Mouse (Mus musculus): ENCODE results near the gene Gna15. TPM values are rescaled to one million over a fixed set of nuclear protein-coding genes. Genes with fewer than 3 reads are reported as not detected.

Gna15 gene
- polyA plus RNA-seq, 1 experiment from 2014 or later = 3.6 TPM

DNA sequence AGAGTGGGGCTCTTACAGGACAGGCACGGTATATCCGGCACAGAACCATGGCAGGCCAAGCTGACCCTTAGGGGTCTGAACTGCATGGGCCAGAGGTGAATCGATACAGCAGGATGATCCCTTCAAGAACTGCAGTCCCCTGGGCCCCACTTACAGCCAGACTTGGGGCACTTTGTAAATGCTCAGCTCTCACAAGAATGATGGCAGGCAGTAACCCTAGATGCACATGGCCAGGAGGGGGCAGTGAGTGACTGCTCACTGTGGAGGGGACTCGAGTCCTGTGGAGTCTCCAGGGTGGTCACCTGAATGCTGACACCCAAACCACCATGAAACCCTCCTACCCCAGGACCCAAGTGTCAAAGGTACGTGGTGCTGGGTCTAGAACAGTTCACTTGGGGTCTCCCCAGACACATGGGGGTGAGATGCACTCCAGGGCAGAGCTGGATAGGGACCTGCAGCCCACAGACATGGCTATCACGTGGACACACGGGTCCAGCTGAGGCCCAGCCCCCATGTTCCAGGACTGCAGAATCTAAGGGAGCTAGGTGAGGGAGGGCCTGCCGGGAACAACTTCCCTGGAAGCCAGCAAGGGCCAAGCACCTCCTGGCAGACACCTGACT, 30.3 kb downstream of the Gna15 start:
- Histone ChIP-seq H3K27me3 (ENCODE audit: control insufficient read depth, insufficient read depth, low read length) (no peaks in the 10 kb centered on the region), H3K4me2 (replicated peaks; ENCODE audit: low read depth, low read length) (no peak overlapping the region), H3K36me3 (ENCODE audit: control insufficient read depth, insufficient read depth, low read length) (peaks cover 42% of the 10 kb centered on the region), H3K4me1 (ENCODE audit: control insufficient read depth, insufficient read depth, low read length) (peaks cover 12% of the 10 kb centered on the region), H3K9me3 (ENCODE audit: control insufficient read depth, low read depth, low read length) (no peaks in the 10 kb centered on the region), H3K4me3 (ENCODE audit: low read depth, low read length) (no peak overlapping the region), H3K27ac (ENCODE audit: low read length) (no peak overlapping the region), H3K9ac (replicated peaks; ENCODE audit: low read depth, low read length) (no peak overlapping the region)
- WGBS = 82% methylated on average over 8 of the region's 8 CpGs
- no peak for ATAC-seq (ENCODE audit: insufficient number of reproducible peaks, insufficient read depth, low FRiP score, low read depth)

DNA sequence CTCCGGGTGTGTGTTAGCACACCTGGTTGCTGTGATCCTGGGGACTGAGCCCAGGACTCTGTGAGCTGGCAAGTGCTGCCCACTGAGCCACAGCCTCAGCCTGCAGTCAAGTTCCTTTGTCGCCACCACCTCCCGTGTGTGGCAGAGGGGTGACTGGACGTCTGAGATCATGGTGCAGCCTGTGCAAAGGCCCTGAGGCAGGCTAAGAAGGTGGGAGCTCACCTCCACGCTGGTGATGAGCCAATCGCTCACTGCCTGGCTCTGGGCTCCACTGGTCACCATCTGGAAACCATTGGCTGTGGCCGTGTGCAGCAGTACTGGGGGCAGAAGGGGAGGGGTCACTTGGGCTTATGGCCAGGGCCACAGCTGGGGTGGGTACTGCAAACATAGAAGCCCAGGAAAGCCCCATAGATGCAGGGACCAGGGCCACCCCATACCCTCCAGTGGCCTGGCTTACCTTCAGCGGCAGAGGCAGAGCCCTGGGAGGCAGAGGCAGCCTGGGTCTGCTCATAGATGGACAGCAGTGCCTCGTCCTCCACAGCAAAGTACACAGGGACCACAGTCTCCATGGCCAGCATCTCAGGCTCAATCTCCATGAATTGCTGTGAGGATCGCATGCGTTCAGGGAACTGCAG, 31.3 kb downstream of the Gna15 start:
- Histone ChIP-seq H3K36me3 (ENCODE audit: control insufficient read depth, insufficient read depth, low read length) (peaks cover 52% of the 10 kb centered on the region), H3K27ac (ENCODE audit: low read length) (no peak overlapping the region), H3K9me3 (ENCODE audit: control insufficient read depth, low read depth, low read length) (no peaks in the 10 kb centered on the region), H3K4me1 (ENCODE audit: control insufficient read depth, insufficient read depth, low read length) (peaks cover 12% of the 10 kb centered on the region), H3K9ac (replicated peaks; ENCODE audit: low read depth, low read length) (no peak overlapping the region), H3K4me3 (ENCODE audit: low read depth, low read length) (no peak overlapping the region), H3K4me2 (replicated peaks; ENCODE audit: low read depth, low read length) (no peak overlapping the region), H3K27me3 (ENCODE audit: control insufficient read depth, insufficient read depth, low read length) (no peaks in the 10 kb centered on the region)
- ATAC-seq (ENCODE audit: insufficient number of reproducible peaks, insufficient read depth, low FRiP score, low read depth) = no peak
- WGBS = 91% methylated on average over 11 of the region's 11 CpGs

DNA sequence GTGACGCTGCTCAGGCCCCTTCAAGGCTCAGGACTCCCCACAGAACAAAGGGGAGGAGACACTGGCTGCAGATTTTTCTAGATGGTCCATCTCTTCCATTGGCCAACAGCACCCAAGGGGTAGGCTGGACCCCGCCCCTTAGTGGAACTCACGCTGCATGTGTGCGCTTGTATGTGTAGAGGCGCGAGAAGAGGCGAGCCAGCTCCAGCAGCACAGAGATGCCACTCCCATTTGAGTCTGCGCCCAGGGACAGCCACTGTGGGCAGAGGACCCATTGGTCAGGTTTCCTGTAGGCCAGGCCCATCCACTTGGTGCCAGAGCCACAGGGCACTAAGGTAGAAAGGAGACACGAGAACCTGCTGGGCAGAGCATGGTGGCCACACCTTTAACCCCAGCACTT, 33.0 kb downstream of the Gna15 start:
- H3K9ac ChIP-seq (replicated peaks; ENCODE audit: low read depth, low read length) = no peak overlapping the region
- no peak overlapping the region for H3K4me3 ChIP-seq (ENCODE audit: low read depth, low read length)
- no peaks in the 10 kb centered on the region for H3K9me3 ChIP-seq (ENCODE audit: control insufficient read depth, low read depth, low read length)
- no peak overlapping the region for H3K27ac ChIP-seq (ENCODE audit: low read length)
- no peaks in the 10 kb centered on the region for H3K27me3 ChIP-seq (ENCODE audit: control insufficient read depth, insufficient read depth, low read length)
- peaks cover 12% of the 10 kb centered on the region for H3K4me1 ChIP-seq (ENCODE audit: control insufficient read depth, insufficient read depth, low read length)
- H3K36me3 ChIP-seq (ENCODE audit: control insufficient read depth, insufficient read depth, low read length) = peaks cover 62% of the 10 kb centered on the region
- WGBS = 90% methylated on average over 9 of the region's 9 CpGs
- no peak for ATAC-seq (ENCODE audit: insufficient number of reproducible peaks, insufficient read depth, low FRiP score, low read depth)
- H3K4me2 ChIP-seq (replicated peaks; ENCODE audit: low read depth, low read length) = no peak overlapping the region

DNA sequence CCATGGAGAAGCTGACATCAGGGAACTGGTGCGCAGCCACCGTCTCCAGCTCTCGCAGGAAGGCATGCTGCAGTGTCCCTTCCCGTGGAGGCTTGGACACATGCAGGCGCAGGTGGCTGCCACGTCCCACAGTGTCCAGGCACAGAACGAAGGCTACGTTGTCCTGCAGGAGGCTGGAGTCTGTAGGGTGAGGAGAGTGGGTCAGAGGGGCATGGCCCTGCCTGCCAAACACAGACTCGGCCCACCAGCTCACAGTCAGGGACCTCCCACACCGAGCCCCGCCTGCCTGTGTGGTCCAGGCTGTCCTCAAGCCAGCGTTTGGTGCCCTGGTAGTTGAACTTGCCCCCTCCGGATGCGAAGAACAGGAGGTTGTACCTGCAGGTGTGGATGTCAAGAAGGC, 34.1 kb downstream of the Gna15 start:
- peaks cover 62% of the 10 kb centered on the region for H3K36me3 ChIP-seq (ENCODE audit: control insufficient read depth, insufficient read depth, low read length)
- WGBS = 77% methylated on average over 14 of the region's 14 CpGs
- H3K27me3 ChIP-seq (ENCODE audit: control insufficient read depth, insufficient read depth, low read length) = no peaks in the 10 kb centered on the region

DNA sequence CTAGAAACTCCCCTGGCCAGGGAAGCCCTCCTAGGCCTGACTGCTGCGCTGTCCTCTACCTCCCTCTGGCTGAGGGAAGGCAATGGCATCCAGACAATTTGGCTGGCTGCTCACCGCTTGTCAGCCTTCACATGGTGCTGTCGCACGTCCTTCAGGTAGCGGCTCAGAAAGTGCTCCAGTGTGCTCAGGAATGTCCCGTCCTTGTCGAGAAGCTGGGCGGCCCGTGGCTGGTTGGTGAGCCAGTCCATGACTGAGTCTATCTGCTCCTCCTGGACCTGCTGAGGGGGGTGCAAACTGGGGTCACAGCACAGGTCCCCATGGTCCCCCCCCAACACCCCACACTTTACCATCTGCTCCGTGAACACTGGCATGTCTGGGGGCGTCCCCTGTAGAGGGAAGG, 35.9 kb downstream of the Gna15 start:
- Histone ChIP-seq H3K27ac (ENCODE audit: low read length) (no peak overlapping the region), H3K4me1 (ENCODE audit: control insufficient read depth, insufficient read depth, low read length) (no peaks in the 10 kb centered on the region), H3K36me3 (ENCODE audit: control insufficient read depth, insufficient read depth, low read length) (peaks cover 61% of the 10 kb centered on the region), H3K4me2 (replicated peaks; ENCODE audit: low read depth, low read length) (no peak overlapping the region), H3K4me3 (ENCODE audit: low read depth, low read length) (no peak overlapping the region), H3K9ac (replicated peaks; ENCODE audit: low read depth, low read length) (no peak overlapping the region), H3K9me3 (ENCODE audit: control insufficient read depth, low read depth, low read length) (no peaks in the 10 kb centered on the region), H3K27me3 (ENCODE audit: control insufficient read depth, insufficient read depth, low read length) (no peaks in the 10 kb centered on the region)
- no peak for ATAC-seq (ENCODE audit: insufficient number of reproducible peaks, insufficient read depth, low FRiP score, low read depth)
- 82% methylated on average over 11 of the region's 11 CpGs for WGBS

More for the DNA sequence above, 34.1 kb downstream of the Gna15 start:
- Histone ChIP-seq H3K9me3 (ENCODE audit: control insufficient read depth, low read depth, low read length) (no peaks in the 10 kb centered on the region), H3K4me3 (ENCODE audit: low read depth, low read length) (no peak overlapping the region), H3K4me1 (ENCODE audit: control insufficient read depth, insufficient read depth, low read length) (peaks cover 7% of the 10 kb centered on the region), H3K4me2 (replicated peaks; ENCODE audit: low read depth, low read length) (no peak overlapping the region), H3K27ac (ENCODE audit: low read length) (no peak overlapping the region), H3K9ac (replicated peaks; ENCODE audit: low read depth, low read length) (no peak overlapping the region)
- no peak for ATAC-seq (ENCODE audit: insufficient number of reproducible peaks, insufficient read depth, low FRiP score, low read depth)

DNA sequence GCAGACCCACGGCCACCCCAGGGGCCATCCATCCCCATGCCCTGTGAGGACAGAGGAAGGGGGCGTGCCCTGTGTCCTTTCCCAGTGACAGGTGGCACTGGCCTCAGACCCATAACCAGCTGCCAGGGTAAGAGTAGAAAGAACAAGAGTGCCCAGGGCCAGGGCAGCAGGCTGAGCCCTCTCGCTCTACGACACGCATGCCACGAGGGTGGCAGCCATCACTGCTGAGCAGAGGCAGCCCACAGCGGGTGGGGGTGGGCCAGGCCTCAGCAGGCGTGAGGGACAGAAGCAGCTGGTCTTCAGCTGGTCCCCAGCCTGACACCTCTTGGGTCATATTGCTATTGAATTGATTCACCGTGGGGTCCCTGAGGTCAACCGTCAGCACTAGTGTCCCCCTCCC, 37.5 kb downstream of the Gna15 start:
- Histone ChIP-seq H3K27ac (ENCODE audit: low read length) (no peak overlapping the region), H3K27me3 (ENCODE audit: control insufficient read depth, insufficient read depth, low read length) (0 out of 2 replicates have a peak, but pooled peaks cover 4% of the 10 kb centered on the region), H3K36me3 (ENCODE audit: control insufficient read depth, insufficient read depth, low read length) (peaks cover 46% of the 10 kb centered on the region), H3K4me2 (replicated peaks; ENCODE audit: low read depth, low read length) (no peak overlapping the region), H3K4me3 (ENCODE audit: low read depth, low read length) (no peak overlapping the region), H3K4me1 (ENCODE audit: control insufficient read depth, insufficient read depth, low read length) (no peaks in the 10 kb centered on the region), H3K9ac (replicated peaks; ENCODE audit: low read depth, low read length) (no peak overlapping the region), H3K9me3 (ENCODE audit: control insufficient read depth, low read depth, low read length) (no peaks in the 10 kb centered on the region)
- no peak for ATAC-seq (ENCODE audit: insufficient number of reproducible peaks, insufficient read depth, low FRiP score, low read depth)
- WGBS = 88% methylated on average over 10 of the region's 10 CpGs

DNA sequence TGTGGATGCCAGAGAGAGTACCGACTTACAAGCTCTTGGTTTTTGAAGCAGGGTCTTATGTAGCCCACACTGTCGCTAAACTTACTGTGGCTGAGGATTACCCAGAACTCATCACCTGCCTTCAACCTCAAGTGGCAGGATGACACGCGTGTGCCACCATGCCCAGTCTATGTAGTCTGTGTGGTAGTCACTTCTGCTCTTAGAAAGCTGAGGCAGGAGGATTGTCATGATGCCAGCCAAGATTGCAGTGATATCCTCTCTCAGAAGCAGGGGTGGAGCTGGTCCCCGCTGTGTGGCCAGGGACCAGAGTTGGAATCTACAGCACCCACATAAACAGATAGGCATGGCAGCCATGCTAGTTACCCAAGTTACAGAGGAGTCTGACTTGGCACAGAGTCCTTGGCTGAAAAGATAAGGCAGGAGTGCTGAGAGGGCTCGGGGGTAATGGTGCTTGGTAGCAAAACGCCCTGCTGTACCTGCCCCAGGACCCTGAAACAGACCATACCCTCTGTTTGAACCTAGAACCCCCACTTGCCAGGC, 38.5 kb downstream of the Gna15 start:
- no peak overlapping the region for H3K4me3 ChIP-seq (ENCODE audit: low read depth, low read length)
- H3K27ac ChIP-seq (ENCODE audit: low read length) = no peak overlapping the region
- H3K36me3 ChIP-seq (ENCODE audit: control insufficient read depth, insufficient read depth, low read length) = peaks cover 37% of the 10 kb centered on the region
- H3K9ac ChIP-seq (replicated peaks; ENCODE audit: low read depth, low read length) = no peak overlapping the region
- 72% methylated on average over 7 of the region's 7 CpGs for WGBS
- H3K9me3 ChIP-seq (ENCODE audit: control insufficient read depth, low read depth, low read length) = no peaks in the 10 kb centered on the region
- no peak for ATAC-seq (ENCODE audit: insufficient number of reproducible peaks, insufficient read depth, low FRiP score, low read depth)
- 0 out of 2 replicates have a peak, but pooled peaks cover 4% of the 10 kb centered on the region for H3K27me3 ChIP-seq (ENCODE audit: control insufficient read depth, insufficient read depth, low read length)
- no peaks in the 10 kb centered on the region for H3K4me1 ChIP-seq (ENCODE audit: control insufficient read depth, insufficient read depth, low read length)
- H3K4me2 ChIP-seq (replicated peaks; ENCODE audit: low read depth, low read length) = no peak overlapping the region

DNA sequence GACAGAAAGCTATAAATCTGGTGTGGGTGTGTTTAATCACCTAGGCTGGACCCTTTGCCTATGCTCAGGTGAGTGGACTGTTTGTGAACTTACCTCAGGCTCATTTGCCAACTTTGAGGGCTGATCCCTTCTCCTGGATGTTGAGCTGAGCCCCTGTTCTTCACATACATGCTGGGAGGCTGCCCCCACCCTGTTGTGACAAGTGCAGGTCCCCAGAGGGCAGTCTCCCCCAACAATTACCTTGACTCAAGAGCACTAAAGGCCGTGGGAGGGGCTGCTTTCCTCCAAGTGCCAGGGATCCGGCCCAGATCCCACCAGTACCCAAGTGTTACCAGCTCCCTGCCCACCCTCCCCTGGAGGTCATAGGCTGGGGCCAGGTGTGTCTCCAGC, 39.0 kb downstream of the Gna15 start:
- Histone ChIP-seq H3K4me3 (ENCODE audit: low read depth, low read length) (no peak overlapping the region), H3K4me1 (ENCODE audit: control insufficient read depth, insufficient read depth, low read length) (no peaks in the 10 kb centered on the region), H3K9me3 (ENCODE audit: control insufficient read depth, low read depth, low read length) (no peaks in the 10 kb centered on the region), H3K9ac (replicated peaks; ENCODE audit: low read depth, low read length) (no peak overlapping the region), H3K27me3 (ENCODE audit: control insufficient read depth, insufficient read depth, low read length) (0 out of 2 replicates have a peak, but pooled peaks cover 4% of the 10 kb centered on the region), H3K36me3 (ENCODE audit: control insufficient read depth, insufficient read depth, low read length) (peaks cover 32% of the 10 kb centered on the region), H3K27ac (ENCODE audit: low read length) (no peak overlapping the region), H3K4me2 (replicated peaks; ENCODE audit: low read depth, low read length) (no peak overlapping the region)
- no peak for ATAC-seq (ENCODE audit: insufficient number of reproducible peaks, insufficient read depth, low FRiP score, low read depth)
- 21% methylated on average over 2 of the region's 2 CpGs for WGBS
